17 mouse cellular contexts compared by ENCODE assay signal in the genomic region with DNA sequence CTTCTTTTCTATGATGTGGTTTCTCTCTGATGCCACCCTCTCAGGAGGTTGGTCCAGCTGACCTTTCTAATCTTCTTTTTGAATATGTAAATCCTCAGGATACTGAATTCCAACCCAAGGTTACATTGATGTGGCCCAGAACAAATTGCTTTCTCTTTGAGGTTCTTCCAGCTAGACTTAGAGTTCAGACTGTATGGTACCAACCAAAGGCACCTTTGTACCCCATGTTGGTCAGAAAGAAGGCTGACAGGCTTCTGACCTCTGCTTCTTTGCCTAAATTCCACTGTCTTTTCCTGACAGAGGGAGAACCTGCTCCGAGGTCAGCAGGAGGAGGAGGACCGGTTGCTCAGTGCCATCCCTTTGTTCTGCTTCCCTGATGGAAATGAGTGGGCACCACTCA.
"Had no signal": no experiment of that assay in that cellular context is flagged by ENCODE, and none has a peak within 500 bp of the region (broad histone marks: within the 10 kb centered on the region; RNA-seq: fewer than 3 reads in every experiment).

No protein-coding gene starts in this region.

- ATAC-seq: hindbrain, postnatal 0 days; lung, postnatal 0 days had no signal

- H3K27me3 ChIP-seq: liver, embryonic 15.5 days; neural tube, embryonic 12.5 days had no signal

- H3K4me3 ChIP-seq: left cerebral cortex, adult 2 months; limb, embryonic 12.5 days; liver, embryonic 15.5 days; midbrain, embryonic 12.5 days; neural tube, embryonic 12.5 days had no signal

- H3K9ac ChIP-seq: limb, embryonic 12.5 days; liver, embryonic 15.5 days; midbrain, embryonic 12.5 days; neural tube, embryonic 12.5 days had no signal

- H3K9me3 ChIP-seq: limb, embryonic 12.5 days; liver, embryonic 15.5 days; midbrain, embryonic 12.5 days; neural tube, embryonic 12.5 days had no signal

- H3K27ac ChIP-seq: hindbrain, postnatal 0 days; kidney, postnatal 0 days; left cerebral cortex, adult 2 months; limb, embryonic 12.5 days; liver, embryonic 15.5 days; midbrain, embryonic 12.5 days; neural tube, embryonic 12.5 days had no signal

- DNase-seq: kidney, adult 11 months; kidney, adult 9 months; kidney, postnatal 4 days; liver; lung, adult 2 months; lung, postnatal 36 days; right cerebral cortex, postnatal 4 days; thymus, adult 18-20 months; thymus, postnatal 25 days had no signal

- H3K36me3 ChIP-seq: limb, embryonic 12.5 days; midbrain, embryonic 12.5 days; neural tube, embryonic 12.5 days had no signal

- H3K4me2 ChIP-seq: limb, embryonic 12.5 days; liver, embryonic 15.5 days; midbrain, embryonic 12.5 days; neural tube, embryonic 12.5 days had no signal
